Mouse (Mus musculus) cerebellum, adult 2 months (tissue): ENCODE measurements at regions not wholly inside any gene's neighbourhood (a gene's known extent, or its start where the extent isn't known, plus 50 kb on each side); places are given as distances from the start of the nearest gene placed in this dataset.

Experiments used
- DNase-seq, 2 experiments: peaks; one replicate each; pipeline ENCODE4 v3.0.0; 2021
- H3K27ac ChIP-seq: fragments of 200-500 bp; 2 replicates; pipeline ENCODE4 v1.5.1; 2012; ENCODE audit warnings: low read length, control low read depth, inconsistent platforms; ENCODE audit not compliant: insufficient read depth
- H3K27me3 ChIP-seq: fragments of 200-500 bp; 2 replicates; pipeline ENCODE4 v1.6.1; 2012; ENCODE audit warnings: inconsistent platforms, mild to moderate bottlenecking, low read length, moderate library complexity; ENCODE audit not compliant: control insufficient read depth, insufficient read depth
- H3K4me1 ChIP-seq: fragments of 200-500 bp; 2 replicates; pipeline ENCODE4 v1.6.1; 2011; ENCODE audit warnings: low read length; ENCODE audit not compliant: control insufficient read depth, insufficient read depth
- H3K4me3 ChIP-seq: fragments of 200-500 bp; replicated peaks from 2 replicates; pipeline ENCODE3; 2011; ENCODE audit warnings: mild to moderate bottlenecking, low read depth, low read length, control low read depth; ENCODE audit not compliant: insufficient read depth
- CTCF ChIP-seq: fragments of 200-500 bp; IDR thresholded peaks from 2 replicates; pipeline ENCODE4 v1.5.1; 2011; ENCODE audit warnings: low read depth, mild to moderate bottlenecking, control low read depth, low read length, moderate library complexity, borderline replicate concordance; ENCODE audit not compliant: insufficient read depth
- POLR2A ChIP-seq: fragments of 200-500 bp; IDR thresholded peaks from 2 replicates; pipeline ENCODE4 v1.6.1; 2011; ENCODE audit warnings: low read length, control low read depth, borderline replicate concordance; ENCODE audit not compliant: insufficient read depth
- WGBS: fragments of 180-500 bp; shearing (Covaris S2); methylation state at CpG from one replicate; pipeline ENCODE4 v1.1.7; 2018; 5-methylcytosine and 5-hydroxymethylcytosine counted together

DNA sequence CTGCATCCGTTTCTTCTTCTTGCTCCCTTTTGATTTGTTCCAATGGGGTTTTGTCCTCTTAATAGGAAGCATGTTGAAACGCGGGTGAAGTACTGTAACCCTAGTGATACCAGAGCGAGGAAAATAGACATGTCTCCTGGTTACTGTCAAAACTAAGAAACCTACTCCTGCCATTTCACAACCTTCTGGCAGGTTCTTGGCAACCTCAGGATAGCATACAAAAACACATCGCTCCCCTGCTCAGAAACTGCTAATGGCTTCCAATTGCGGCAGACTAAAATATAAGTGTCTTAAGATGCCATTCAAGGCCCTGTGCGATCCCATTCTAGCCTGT, 172.4 kb downstream of the Spata19 start:
- DNase-seq: no peak
- no peaks in the 10 kb centered on the region for H3K27me3 ChIP-seq
- TF ChIP-seq POLR2A (no peak), CTCF (no peak)
- 29% methylated on average over 7 of the region's 7 CpGs for WGBS
- H3K27ac ChIP-seq: no peak overlapping the region
- H3K4me3 ChIP-seq: no peak overlapping the region
- no peaks in the 10 kb centered on the region for H3K4me1 ChIP-seq

DNA sequence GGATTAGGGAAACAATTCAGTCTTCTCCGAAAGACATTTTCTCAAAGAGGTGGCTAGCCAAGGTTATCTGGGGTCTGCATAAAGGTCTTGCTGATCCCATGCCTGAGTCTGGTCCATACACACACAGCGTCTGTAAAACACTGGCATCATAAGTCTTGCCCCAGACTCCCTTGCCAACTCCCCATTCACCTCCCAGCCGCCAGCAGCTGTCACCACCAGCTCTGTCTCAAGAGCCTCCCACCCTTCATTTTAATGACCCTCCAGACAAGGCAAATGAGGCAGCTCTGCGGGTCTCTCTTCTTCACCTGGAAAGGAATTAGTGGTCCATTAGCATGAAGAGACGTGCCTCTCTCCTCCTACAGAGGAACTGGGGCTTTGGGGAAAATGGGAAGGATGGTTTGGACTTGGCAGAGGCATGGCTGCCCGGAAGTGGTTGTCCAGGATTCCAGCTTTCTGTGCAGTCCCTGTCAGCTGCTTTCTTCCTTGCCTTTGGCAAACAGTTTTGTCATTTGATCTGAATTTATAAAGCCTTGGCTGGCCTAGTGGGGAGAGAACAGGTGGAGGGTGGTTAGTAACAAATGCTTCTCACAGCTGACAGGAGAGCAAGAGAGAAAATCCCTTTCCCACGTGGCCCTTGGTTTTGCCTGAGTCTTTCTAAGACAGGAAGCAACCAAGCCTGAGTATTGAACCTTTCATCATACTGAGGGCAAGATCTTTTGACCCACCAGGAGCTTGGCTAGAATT, 173.3 kb upstream of the Opcml start:
- TF ChIP-seq POLR2A: no peak
- TF ChIP-seq CTCF: no peak
- no peaks in the 10 kb centered on the region for H3K4me1 ChIP-seq
- 11% methylated on average over 7 of the region's 7 CpGs for WGBS
- no peak overlapping the region for H3K27ac ChIP-seq
- DNase-seq: peak in 1 of 2 experiments; percentile 1
- no peaks in the 10 kb centered on the region for H3K27me3 ChIP-seq
- no peak overlapping the region for H3K4me3 ChIP-seq

DNA sequence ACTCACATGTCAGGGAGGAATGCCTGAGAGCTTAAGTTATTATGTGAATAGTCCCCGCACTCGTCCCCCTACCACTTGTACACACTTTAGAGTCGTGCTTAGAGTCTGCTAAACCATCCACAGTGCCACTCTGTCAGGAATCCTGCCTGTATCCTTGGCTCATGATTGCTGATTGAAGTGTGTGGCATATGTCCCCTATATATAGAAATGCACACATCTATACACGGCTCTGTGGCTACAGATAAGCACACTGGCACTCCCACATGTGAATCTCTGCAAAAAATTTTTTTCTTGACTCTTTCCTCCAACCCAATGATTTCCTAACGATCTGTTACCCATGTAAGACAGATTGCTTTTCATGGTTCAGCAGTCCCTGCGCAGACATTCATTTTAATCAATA, 155.7 kb upstream of the Opcml start:
- DNase-seq: no peak
- 60% methylated on average over 6 of the region's 6 CpGs for WGBS
- Histone ChIP-seq H3K4me1 (no peaks in the 10 kb centered on the region), H3K27me3 (no peaks in the 10 kb centered on the region), H3K27ac (no peak overlapping the region), H3K4me3 (no peak overlapping the region)
- TF ChIP-seq CTCF (no peak), POLR2A (no peak)

DNA sequence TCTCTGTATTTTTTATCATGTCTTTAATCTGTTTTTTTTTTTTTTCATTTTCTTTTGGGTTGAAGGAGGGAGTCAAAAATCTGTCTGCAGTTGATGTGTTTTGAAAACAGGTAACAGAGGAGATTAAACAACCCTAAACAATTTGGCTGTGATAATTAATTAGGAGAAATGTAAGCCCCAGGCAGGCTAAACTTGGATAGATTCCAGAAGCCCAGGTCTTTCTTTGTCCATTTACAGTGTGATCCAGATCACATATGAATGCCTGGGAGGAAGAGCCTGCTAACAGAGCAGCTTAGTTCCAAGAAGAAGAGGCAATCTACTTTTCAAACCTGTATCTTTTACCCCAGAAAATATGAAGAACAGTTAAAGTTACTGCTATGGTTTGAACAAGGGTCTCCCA, 150.0 kb upstream of the Opcml start:
- Histone ChIP-seq H3K4me3 (no peak overlapping the region), H3K4me1 (no peaks in the 10 kb centered on the region), H3K27me3 (no peaks in the 10 kb centered on the region), H3K27ac (no peak overlapping the region)
- no peak for TF ChIP-seq CTCF
- no peak for TF ChIP-seq POLR2A
- DNase-seq: no peak

DNA sequence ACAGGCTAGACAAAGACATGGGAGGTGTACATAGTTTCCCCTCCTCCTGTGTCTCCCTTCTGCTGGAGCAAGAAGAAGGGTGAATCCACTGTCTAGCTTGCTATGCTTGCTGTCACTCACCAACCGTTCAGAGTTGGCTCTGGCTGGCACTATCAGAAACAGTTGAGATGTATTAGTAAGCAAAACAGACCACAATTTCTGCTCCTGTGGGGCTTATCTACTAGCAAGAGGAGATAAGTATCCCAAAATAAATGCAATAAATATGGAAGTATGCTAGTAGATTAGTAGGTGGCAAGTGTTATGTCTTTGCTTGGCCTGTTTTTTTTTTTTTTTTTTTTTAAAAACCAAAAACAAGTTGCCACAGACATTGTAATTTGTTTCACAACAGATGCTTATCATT, 147.3 kb upstream of the Opcml start:
- WGBS: 33% methylated on average over 1 of the region's 1 CpGs
- no peak for DNase-seq
- no peaks in the 10 kb centered on the region for H3K4me1 ChIP-seq
- TF ChIP-seq CTCF (no peak), POLR2A (no peak)
- H3K27ac ChIP-seq: no peak overlapping the region
- H3K27me3 ChIP-seq: no peaks in the 10 kb centered on the region
- H3K4me3 ChIP-seq: no peak overlapping the region

- Histone ChIP-seq H3K27me3 (no peaks in the 10 kb centered on the region), H3K27ac (no peak overlapping the region), H3K4me3 (no peak overlapping the region), H3K4me1 (no peaks in the 10 kb centered on the region)
- no peak for TF ChIP-seq POLR2A
- no peak for TF ChIP-seq CTCF
- DNase-seq: peak in 1 of 2 experiments; percentile 13
Measured at GRCm38 (mm10) chr9:27643916-27644315, 146.7 kb upstream of the Opcml start.

DNA sequence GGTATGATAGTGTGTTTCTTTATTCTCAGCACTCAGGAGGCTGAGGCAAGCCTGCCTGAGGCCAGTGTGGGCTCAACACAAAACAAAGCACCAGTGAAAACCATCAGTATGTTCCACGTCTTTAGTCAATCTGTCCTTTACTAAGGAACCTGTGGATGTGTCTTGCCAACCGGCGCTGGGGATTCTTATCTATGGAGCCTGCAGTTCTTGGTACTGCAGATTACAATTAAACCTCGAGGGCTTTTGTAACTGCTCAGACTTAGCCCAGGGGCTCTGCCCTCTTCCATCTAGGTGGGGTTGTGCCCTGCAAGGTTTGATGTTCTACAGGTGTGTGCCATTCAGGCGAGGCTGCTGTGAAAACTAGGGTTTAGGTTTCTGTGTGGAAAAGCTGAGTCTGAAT, 145.1 kb upstream of the Opcml start:
- 92% methylated on average over 5 of the region's 5 CpGs for WGBS
- no peaks in the 10 kb centered on the region for H3K4me1 ChIP-seq
- no peak for DNase-seq
- H3K4me3 ChIP-seq: no peak overlapping the region
- TF ChIP-seq POLR2A (no peak), CTCF (no peak)
- no peaks in the 10 kb centered on the region for H3K27me3 ChIP-seq
- no peak overlapping the region for H3K27ac ChIP-seq

- H3K4me3 ChIP-seq: no peak overlapping the region
- H3K4me1 ChIP-seq: no peaks in the 10 kb centered on the region
- DNase-seq: no peak
- 96% methylated on average over 8 of the region's 8 CpGs for WGBS
- no peaks in the 10 kb centered on the region for H3K27me3 ChIP-seq
- TF ChIP-seq POLR2A: no peak
- TF ChIP-seq CTCF: no peak
- H3K27ac ChIP-seq: no peak overlapping the region
Measured at GRCm38 (mm10) chr9:27646100-27646499, 144.5 kb upstream of the Opcml start.
